Mouse (Mus musculus): ENCODE measurements around the gene Dab1. TPM values are rescaled to one million over a fixed set of nuclear protein-coding genes. Genes with fewer than 3 reads are reported as not detected.

Dab1 gene
- total and polyA plus RNA-seq, 3 experiments, result not detected

DNA sequence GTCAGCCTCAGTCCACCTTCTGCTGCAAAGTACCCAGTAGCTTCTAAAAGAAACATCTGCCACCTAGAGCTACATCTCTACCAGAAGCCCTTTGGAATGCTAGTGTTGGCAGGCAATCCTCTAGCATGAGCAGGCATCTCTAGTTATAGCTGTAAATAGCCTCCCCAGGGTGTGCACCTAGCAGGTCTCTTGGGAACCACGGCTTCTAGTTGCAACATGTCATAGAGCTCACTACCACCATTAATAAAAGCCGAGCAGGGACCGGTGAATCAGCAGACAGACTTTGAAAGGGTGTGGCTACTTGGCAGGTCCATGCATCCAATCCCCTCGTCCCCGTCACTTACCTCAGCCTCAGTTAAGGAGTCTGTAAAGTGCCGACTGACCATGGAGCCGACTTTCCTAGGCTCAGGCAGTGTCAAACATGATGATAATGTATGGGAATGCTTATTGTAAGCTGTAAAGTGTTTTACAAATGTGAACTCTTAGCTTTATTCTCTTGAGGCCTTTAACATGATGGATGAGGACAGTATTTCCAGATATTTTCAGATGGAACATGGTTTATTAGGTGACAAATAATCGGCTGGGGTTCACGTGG is 1095.9 kb downstream of the Dab1 start:
- Histone ChIP-seq H3K4me3 (ENCODE audit: control insufficient read depth in 1 of 2, insufficient read depth in 1 of 2, low read depth in 2 of 2, low read length in 2 of 2) (no peak overlapping the region), H3K27ac (ENCODE audit: control insufficient read depth, low read depth, low read length) (no peak overlapping the region), H3K27me3 (ENCODE audit: control insufficient read depth in 1 of 2, insufficient read depth in 2 of 2, low read length in 2 of 2) (no peaks in the 10 kb centered on the region), H3K9ac (ENCODE audit: control insufficient read depth, low read depth, low read length, poor library complexity, severe bottlenecking) (no peak overlapping the region), H3K9me3 (replicated peaks; ENCODE audit: insufficient read depth, low read length) (no peaks in the 10 kb centered on the region), H3K36me3 (ENCODE audit: control insufficient read depth in 1 of 2, insufficient read depth in 2 of 2, low read length in 2 of 2) (no peaks in the 10 kb centered on the region), H3K79me2 (ENCODE audit: control insufficient read depth, insufficient read depth, low read length, poor library complexity) (no peaks in the 10 kb centered on the region), H3K4me1 (ENCODE audit: control insufficient read depth in 1 of 2, insufficient read depth in 2 of 2, low read length in 2 of 2) (no peaks in the 10 kb centered on the region)
- DNase-seq (ENCODE audit: low read depth, low spot score), result no peak
- TF ChIP-seq MAFK (IDR thresholded peaks at IDR 0.05; ENCODE audit: borderline replicate concordance, low read depth, low read length) (no peak), NRF1 (IDR thresholded peaks at IDR 0.05; ENCODE audit: insufficient read depth, low read depth, low read length, poor library complexity, severe bottlenecking) (no peak), RAD21 (IDR thresholded peaks at IDR 0.05; ENCODE audit: low read depth, low read length) (no peak), SMC3 (IDR thresholded peaks at IDR 0.05; ENCODE audit: low read depth, low read length) (no peak), POLR2A (IDR thresholded peaks at IDR 0.05; ENCODE audit: control insufficient read depth in 1 of 2, insufficient read depth in 1 of 2, low read depth in 1 of 2, low read length in 2 of 2, poor library complexity in 1 of 2) (no peak), JUND (IDR thresholded peaks at IDR 0.05; ENCODE audit: low read depth, low read length) (no peak), POLR2AphosphoS5 (IDR thresholded peaks at IDR 0.05; ENCODE audit: borderline replicate concordance, low read depth, low read length) (no peak), MYC (IDR thresholded peaks at IDR 0.05; ENCODE audit: low read depth, low read length) (no peak), GATA1 (IDR thresholded peaks at IDR 0.05; ENCODE audit: low read depth, low read length) (no peak), USF2 (IDR thresholded peaks at IDR 0.05; ENCODE audit: borderline replicate concordance in 1 of 2, insufficient read depth in 1 of 2, low read depth in 1 of 2, low read length in 2 of 2) (no peak)

DNA sequence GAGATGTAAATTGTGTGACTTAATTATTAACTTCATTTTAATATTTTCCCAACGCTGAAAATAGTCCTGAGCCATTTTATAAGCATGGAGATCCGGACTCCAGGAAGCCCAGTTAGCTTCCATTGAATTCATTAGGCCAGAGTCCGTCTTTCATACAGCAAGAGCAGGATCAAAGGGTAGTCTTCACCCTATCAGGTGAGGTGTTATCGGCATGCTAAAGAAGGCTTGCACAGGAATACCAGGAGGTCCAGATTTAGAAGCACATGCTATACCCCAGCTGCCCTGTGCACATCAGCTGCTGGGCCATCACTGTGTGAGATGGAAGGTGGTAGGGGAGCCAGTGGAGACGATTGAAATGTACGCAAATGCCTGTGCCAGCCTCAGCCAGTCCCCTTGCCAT is 1096.7 kb downstream of the Dab1 start:
- DNase-seq (ENCODE audit: low read depth, low spot score), result no peak
- Histone ChIP-seq H3K79me2 (ENCODE audit: control insufficient read depth, insufficient read depth, low read length, poor library complexity) (no peaks in the 10 kb centered on the region), H3K36me3 (ENCODE audit: control insufficient read depth in 1 of 2, insufficient read depth in 2 of 2, low read length in 2 of 2) (no peaks in the 10 kb centered on the region), H3K4me1 (ENCODE audit: control insufficient read depth in 1 of 2, insufficient read depth in 2 of 2, low read length in 2 of 2) (no peaks in the 10 kb centered on the region), H3K9ac (ENCODE audit: control insufficient read depth, low read depth, low read length, poor library complexity, severe bottlenecking) (no peak overlapping the region), H3K27me3 (ENCODE audit: control insufficient read depth in 1 of 2, insufficient read depth in 2 of 2, low read length in 2 of 2) (no peaks in the 10 kb centered on the region), H3K9me3 (replicated peaks; ENCODE audit: insufficient read depth, low read length) (no peaks in the 10 kb centered on the region), H3K27ac (ENCODE audit: control insufficient read depth, low read depth, low read length) (no peak overlapping the region), H3K4me3 (ENCODE audit: control insufficient read depth in 1 of 2, insufficient read depth in 1 of 2, low read depth in 2 of 2, low read length in 2 of 2) (no peak overlapping the region)
- no peak for TF ChIP-seq UBTF (IDR thresholded peaks at IDR 0.05; ENCODE audit: borderline replicate concordance, insufficient read depth, low read depth, low read length)
- no peak for TF ChIP-seq BHLHE40 (IDR thresholded peaks at IDR 0.05; ENCODE audit: borderline replicate concordance, low read depth, low read length)
- TF ChIP-seq SIN3A (IDR thresholded peaks at IDR 0.05; ENCODE audit: low read length), result no peak
- TF ChIP-seq NRF1 (IDR thresholded peaks at IDR 0.05; ENCODE audit: insufficient read depth, low read depth, low read length, poor library complexity, severe bottlenecking), result no peak
- TF ChIP-seq TBP (IDR thresholded peaks at IDR 0.05; ENCODE audit: low read depth, low read length), result no peak
- no peak for TF ChIP-seq CTCF (IDR thresholded peaks at IDR 0.05 in 2 of 3, conservative IDR thresholded peaks at IDR 0.05 in 1 of 3; ENCODE audit: control insufficient read depth in 1 of 3, insufficient read depth in 1 of 3, low read depth in 2 of 3, low read length in 3 of 3, poor library complexity in 1 of 3, severe bottlenecking in 1 of 3)
- TF ChIP-seq ZNF384 (IDR thresholded peaks at IDR 0.05; ENCODE audit: low read depth, low read length), result no peak
- no peak for TF ChIP-seq MAZ (IDR thresholded peaks at IDR 0.05; ENCODE audit: low read depth, low read length)
- TF ChIP-seq KAT2A (conservative IDR thresholded peaks at IDR 0.05; ENCODE audit: low read depth, low read length), result no peak
- TF ChIP-seq HCFC1 (IDR thresholded peaks at IDR 0.05; ENCODE audit: low read depth, low read length), result no peak
- TF ChIP-seq E2F4 (IDR thresholded peaks at IDR 0.05; ENCODE audit: borderline replicate concordance, low read depth, low read length), result no peak
- no peak for TF ChIP-seq TAL1 (IDR thresholded peaks at IDR 0.05; ENCODE audit: low read length)
- no peak for TF ChIP-seq ELF1 (IDR thresholded peaks at IDR 0.05; ENCODE audit: low read depth, low read length)

All from MEL (cell line).